Mouse (Mus musculus) forebrain, embryonic 11.5 days (tissue): ENCODE measurements around the gene Inka2. TPM values are rescaled to one million over a fixed set of nuclear protein-coding genes. Genes with fewer than 3 reads are reported as not detected.

Source experiments
- ATAC-seq: fragments of 200-750 bp; cut with Nextera tagmentation; replicated peaks from 2 replicates; pipeline ENCODE4 v1.8.0; 2017; ENCODE audit warnings: moderate TSS enrichment; ENCODE audit not compliant: low FRiP score
- DNase-seq: peaks from one replicate; pipeline ENCODE4 v3.0.0-alpha.2; 2017; ENCODE audit warnings: low spot score
- H3K27ac ChIP-seq: fragments of 300-500 bp; sonication (generic); 2 replicates; pipeline ENCODE4 v1.5.1; 2014; ENCODE audit warnings: low read depth, low read length
- H3K27me3 ChIP-seq: fragments of 300-500 bp; sonication (generic); 2 replicates; pipeline ENCODE4 v1.6.1; 2014; ENCODE audit warnings: mild to moderate bottlenecking, low read length, mixed read lengths; ENCODE audit not compliant: control insufficient read depth, insufficient read depth
- H3K36me3 ChIP-seq: fragments of 300-500 bp; sonication (generic); 2 replicates; pipeline ENCODE4 v1.6.1; 2014; ENCODE audit warnings: mild to moderate bottlenecking, low read length, moderate library complexity, mixed read lengths; ENCODE audit not compliant: control insufficient read depth, insufficient read depth
- H3K4me1 ChIP-seq: fragments of 300-500 bp; sonication (generic); replicated peaks from 2 replicates; pipeline ENCODE4 v1.6.1; 2014; ENCODE audit warnings: low read length, mixed read lengths; ENCODE audit not compliant: control insufficient read depth, insufficient read depth
- H3K4me2 ChIP-seq: fragments of 300-500 bp; sonication (generic); 2 replicates; pipeline ENCODE4 v1.6.1; 2014; ENCODE audit warnings: low read depth, mild to moderate bottlenecking, low read length, moderate library complexity, mixed read lengths; ENCODE audit not compliant: severe bottlenecking
- H3K4me3 ChIP-seq: fragments of 300-500 bp; sonication (generic); 2 replicates; pipeline ENCODE4 v1.5.1; 2014; ENCODE audit warnings: low read depth, low read length
- H3K9ac ChIP-seq: fragments of 300-500 bp; sonication (generic); 2 replicates; pipeline ENCODE4 v1.6.1; 2014; ENCODE audit warnings: low read length
- H3K9me3 ChIP-seq: fragments of 300-500 bp; sonication (generic); 2 replicates; pipeline ENCODE4 v1.6.1; 2016; ENCODE audit warnings: low read length, mixed read lengths; ENCODE audit not compliant: control insufficient read depth
- WGBS: fragments of 180-500 bp; shearing (Covaris S2); extraction: QIAGEN DNeasy Blood & Tissue Kit; methylation state at CpG from one replicate; pipeline ENCODE4 v1.1.7; 2014; 5-methylcytosine and 5-hydroxymethylcytosine counted together
- polyA plus RNA-seq: library from polyadenylated mRNA; unstranded; fragments of >200 nt; fragmentation: Nextera tagmentation; extraction: Ambion mirVana; gene quantifications from 2 replicates; pipeline ENCODE4 v1.2.1, GENCODE M21; 2014

The Inka2 gene
- polyA plus RNA-seq, 1 experiment from 2014 or later = 1.8 TPM

GRCm38 (mm10) chr3:105670801-105671200 lies 33.6 kb upstream of the Inka2 start:
- no peak for ATAC-seq
- no peaks in the 10 kb centered on the region for H3K36me3 ChIP-seq
- H3K9me3 ChIP-seq = no peaks in the 10 kb centered on the region
- no peaks in the 10 kb centered on the region for H3K4me1 ChIP-seq
- no peak for DNase-seq
- H3K4me2 ChIP-seq = no peak overlapping the region
- no peak overlapping the region for H3K27ac ChIP-seq
- no peak overlapping the region for H3K4me3 ChIP-seq
- no peaks in the 10 kb centered on the region for H3K27me3 ChIP-seq
- H3K9ac ChIP-seq = no peak overlapping the region
- 100% methylated on average over 1 of the region's 1 CpGs for WGBS

GRCm38 (mm10) chr3:105674595-105675218 lies 29.7 kb upstream of the Inka2 start:
- DNase-seq (peak; percentile 61), ATAC-seq (peak; percentile 74)
- no peak overlapping the region for H3K4me2 ChIP-seq
- H3K27me3 ChIP-seq = no peaks in the 10 kb centered on the region
- H3K9ac ChIP-seq = no peak overlapping the region
- 21% methylated on average over 7 of the region's 7 CpGs for WGBS
- H3K4me3 ChIP-seq = no peak overlapping the region
- H3K36me3 ChIP-seq = peaks cover 13% of the 10 kb centered on the region; the same call in 1 of the 2 replicates
- no peak overlapping the region for H3K27ac ChIP-seq
- no peaks in the 10 kb centered on the region for H3K4me1 ChIP-seq
- H3K9me3 ChIP-seq = no peaks in the 10 kb centered on the region

- Histone ChIP-seq H3K27ac (0 out of 2 replicates have a peak overlapping the region, but pooled peaks have one; percentile 37), H3K4me1 (no peaks in the 10 kb centered on the region), H3K36me3 (peaks cover 13% of the 10 kb centered on the region; the same call in 1 of the 2 replicates), H3K9ac (no peak overlapping the region), H3K27me3 (no peaks in the 10 kb centered on the region), H3K4me2 (no peak overlapping the region), H3K4me3 (no peak overlapping the region), H3K9me3 (no peaks in the 10 kb centered on the region)
- 48% methylated on average over 2 of the region's 2 CpGs for WGBS
- DNase-seq (no peak), ATAC-seq (0 out of 2 replicates have a peak, but pooled peaks have one; percentile 28)
These were observed 28.5 kb upstream of the Inka2 start for GRCm38 (mm10) chr3:105675932-105676331.

- no peak overlapping the region for H3K4me2 ChIP-seq
- H3K4me1 ChIP-seq = no peaks in the 10 kb centered on the region
- no peak overlapping the region for H3K4me3 ChIP-seq
- WGBS = 95% methylated on average over 7 of the region's 7 CpGs
- no peak for DNase-seq
- H3K9ac ChIP-seq = no peak overlapping the region
- H3K36me3 ChIP-seq = peaks cover 15% of the 10 kb centered on the region; the same call in 1 of the 2 replicates
- H3K9me3 ChIP-seq = no peaks in the 10 kb centered on the region
- H3K27me3 ChIP-seq = no peaks in the 10 kb centered on the region
- ATAC-seq = no peak
- H3K27ac ChIP-seq = no peak overlapping the region
These were observed 24.1 kb upstream of the Inka2 start for GRCm38 (mm10) chr3:105680346-105680745.

GRCm38 (mm10) chr3:105686394-105687323 lies 17.7 kb upstream of the Inka2 start:
- WGBS = 9% methylated on average over 60 of the region's 60 CpGs

GRCm38 (mm10) chr3:105687324-105688060 lies 16.9 kb upstream of the Inka2 start, which contains the start of gene Ddx20:
Ddx20 (minus strand) TSS chr3:105687574.
- under 1% methylated on average over 72 of the region's 72 CpGs for WGBS
- H3K9me3 ChIP-seq = no peaks in the 10 kb centered on the region
- peak within 1 kb of the TSS; percentile 55 for H3K27ac ChIP-seq
- peak within 1 kb of the TSS; percentile 92 for H3K4me3 ChIP-seq
- peak within 1 kb of the TSS; percentile 59 for H3K4me2 ChIP-seq
- peaks cover 3% of the 10 kb centered on the region; the same call in 1 of the 2 replicates for H3K36me3 ChIP-seq
- DNase-seq (peak; percentile 98), ATAC-seq (peak; percentile 95)
- H3K9ac ChIP-seq = peak within 1 kb of the TSS; percentile 92
- H3K27me3 ChIP-seq = no peaks in the 10 kb centered on the region
- 0 out of 2 replicates have a peak, but pooled peaks cover 2% of the 10 kb centered on the region for H3K4me1 ChIP-seq

More at GRCm38 (mm10) chr3:105686394-105687323, 17.7 kb upstream of the Inka2 start:
- peaks cover 3% of the 10 kb centered on the region; the same call in 1 of the 2 replicates for H3K36me3 ChIP-seq
- peak overlapping the region; percentile 59 for H3K4me2 ChIP-seq
- DNase-seq (no peak), ATAC-seq (peak; percentile 80)
- 0 out of 2 replicates have a peak, but pooled peaks cover 2% of the 10 kb centered on the region for H3K4me1 ChIP-seq
- H3K9me3 ChIP-seq = no peaks in the 10 kb centered on the region
- H3K27me3 ChIP-seq = no peaks in the 10 kb centered on the region
- peak overlapping the region; percentile 92 for H3K9ac ChIP-seq
- H3K4me3 ChIP-seq = peak overlapping the region; percentile 92
- peak overlapping the region; percentile 50 for H3K27ac ChIP-seq

- 83% methylated on average over 2 of the region's 2 CpGs for WGBS
- Histone ChIP-seq H3K27ac (no peak overlapping the region), H3K4me2 (no peak overlapping the region), H3K4me1 (0 out of 2 replicates have a peak, but pooled peaks cover 2% of the 10 kb centered on the region), H3K9me3 (no peaks in the 10 kb centered on the region), H3K9ac (no peak overlapping the region; the same call in 1 of the 2 replicates), H3K36me3 (no peaks in the 10 kb centered on the region), H3K4me3 (no peak overlapping the region), H3K27me3 (no peaks in the 10 kb centered on the region)
- ATAC-seq (no peak), DNase-seq (no peak)
These were observed 15.9 kb upstream of the Inka2 start for GRCm38 (mm10) chr3:105688536-105688935.
